Comparison of ENCODE assay signal across 13 mouse cellular contexts in genomic region chrX:18461198-18461601, GRCm38 (mm10). TPM values are rescaled to one million over a fixed set of nuclear protein-coding genes. Genes with fewer than 3 reads are reported as not detected.
DNase-seq lines count a peak whose midpoint lies in the region; ATAC-seq lines count a peak whose summit lies in the region.
"Had no signal": no experiment of that assay in that cellular context is flagged by ENCODE, and none has a peak within 500 bp of the region (broad histone marks: within the 10 kb centered on the region; RNA-seq: fewer than 3 reads in every experiment).

Gene 4930578C19Rik, minus strand, starts transcription at chrX:18461397.

- H3K4me2 ChIP-seq in hindbrain, embryonic 14.5 days (replicated peaks) = no peak within 1 kb of the TSS

- peaks cover 7% of the 10 kb centered on the region for H3K4me1 ChIP-seq in megakaryocyte, embryonic 14.5 days
- H3K4me1 ChIP-seq in hindbrain, embryonic 14.5 days (replicated peaks; ENCODE audit: control insufficient read depth, insufficient read depth, low read length) = no peaks in the 10 kb centered on the region

- no peaks in the 10 kb centered on the region for H3K27me3 ChIP-seq in megakaryocyte, embryonic 14.5 days (replicated peaks)
- no peaks in the 10 kb centered on the region for H3K27me3 ChIP-seq in hindbrain, embryonic 14.5 days (ENCODE audit: control insufficient read depth, insufficient read depth, low read length)

- H3K9me3 ChIP-seq in megakaryocyte, embryonic 14.5 days = no peaks in the 10 kb centered on the region
- H3K9me3 ChIP-seq in hindbrain, embryonic 14.5 days (ENCODE audit: control insufficient read depth, low read length) = no peaks in the 10 kb centered on the region

- H3K36me3 ChIP-seq in megakaryocyte, embryonic 14.5 days (replicated peaks; ENCODE audit: low read length) = no peaks in the 10 kb centered on the region
- no peaks in the 10 kb centered on the region for H3K36me3 ChIP-seq in hindbrain, embryonic 14.5 days (replicated peaks; ENCODE audit: control insufficient read depth, insufficient read depth)

- 79% methylated on average over 8 of the region's 8 CpGs for WGBS in hindbrain, embryonic 14.5 days

- ATAC-seq in megakaryocyte, adult 5-6 weeks (ENCODE audit: poor library complexity, severe bottlenecking) = no peak
- ATAC-seq in hindbrain, embryonic 14.5 days (ENCODE audit: low FRiP score) = no peak
- ATAC-seq: activated CD4-positive, CD25-positive, alpha-beta regulatory T cell, adult 4 months had no signal

- peak; percentile 32 to 34 for DNase-seq in heart, postnatal 36 days
- DNase-seq in lung, adult 18-20 months = peak; percentile 38 to 44
- no peak for DNase-seq in right cerebral cortex, postnatal 4 days
- DNase-seq in left cerebral cortex, postnatal 4 days = no peak
- no peak for DNase-seq in hindbrain, embryonic 14.5 days (ENCODE audit: low spot score)
- DNase-seq: cerebellum, adult 2 months; thymus, postnatal 36 days had no signal

- intact Hi-C loops in heart, postnatal 36 days (cut with DNase I) = no loop called here
- intact Hi-C loops in left cerebral cortex, postnatal 4 days (cut with DNase I) = no loop called here

- H3K4me3 ChIP-seq in megakaryocyte, embryonic 14.5 days (replicated peaks) = peak within 1 kb of the TSS; percentile 74
- H3K4me3 ChIP-seq in hindbrain, embryonic 14.5 days (replicated peaks; ENCODE audit: low read length) = no peak within 1 kb of the TSS
- H3K4me3 ChIP-seq: erythroblast, embryonic 14.5 days had no signal

- no peak within 1 kb of the TSS for H3K27ac ChIP-seq in hindbrain, embryonic 14.5 days

- H3K9ac ChIP-seq in hindbrain, embryonic 14.5 days = no peak within 1 kb of the TSS

RNA-seq across cellular contexts. Expression of gene 4930578C19Rik, which starts in this region (rescaled TPM):
- not detected in 2 replicates for polyA plus RNA-seq in megakaryocyte, embryonic 14.5 days (2012; ENCODE audit: insufficient read depth, low replicate concordance)
- total RNA-seq in megakaryocyte, adult 5-6 weeks (2015) = not detected in 2 replicates
- total RNA-seq in megakaryocyte, adult 5-6 weeks (2017) = 0.18 TPM in 1 of 2 replicates, not detected in the other
- total RNA-seq in heart, postnatal 36 days (2021) = 1 to 10 TPM; 6.5 to 7.6 TPM
- 1 to 10 TPM; 1.5 to 1.8 TPM for total RNA-seq in left cerebral cortex, postnatal 4 days (2021)
- polyA plus RNA-seq in hindbrain, embryonic 14.5 days (2014; fragmentation: Nextera tagmentation; extraction: Ambion mirVana) = 0.67 and 0.90 TPM in 2 replicates
- total RNA-seq: megakaryocyte-erythroid progenitor cell, adult 5-6 weeks; neutrophil, adult 5-6 weeks had no signal
- polyA plus RNA-seq: activated CD4-positive, CD25-positive, alpha-beta regulatory T cell, adult 4 months; erythroblast, embryonic 14.5 days had no signal

Comparison
In these comparisons a context has a peak if more than half of its experiments do, and no peak if none do; other contexts are left out.
1. DNase-seq: peak in heart, postnatal 36 days (2 of 2) and lung, adult 18-20 months (2 of 2); none in right cerebral cortex, postnatal 4 days (single experiment), left cerebral cortex, postnatal 4 days (single experiment) and hindbrain, embryonic 14.5 days (single experiment).